Mouse (Mus musculus) megakaryocyte, embryonic 14.5 days (primary cell): ENCODE data around the gene Olfr521. TPM values are rescaled to one million over a fixed set of nuclear protein-coding genes. Genes with fewer than 3 reads are reported as not detected.
"Not testable (repeated sequence)": the region's sequence is repeated elsewhere in the genome, so short reads cannot be mapped to it uniquely, and the experiment has no call there.

ENCODE experiments used
- H3K27me3 ChIP-seq: replicated peaks from 2 replicates; pipeline ENCODE3; 2012; ENCODE audit warnings: inconsistent platforms
- H3K36me3 ChIP-seq: replicated peaks from 2 replicates; pipeline ENCODE3; 2012; ENCODE audit warnings: low read length, inconsistent platforms, mixed read lengths
- H3K4me1 ChIP-seq: 2 replicates; pipeline ENCODE4 v1.6.1; 2012; ENCODE audit warnings: inconsistent platforms
- H3K4me3 ChIP-seq: replicated peaks from 2 replicates; pipeline ENCODE3; 2012; ENCODE audit warnings: moderate library complexity, mild to moderate bottlenecking, inconsistent platforms
- H3K9me3 ChIP-seq: 2 replicates; pipeline ENCODE4 v1.6.1; 2012; ENCODE audit warnings: inconsistent platforms
- FLI1 ChIP-seq: IDR thresholded peaks from 2 replicates; pipeline ENCODE4 v1.6.1; 2012; ENCODE audit warnings: low read length, inconsistent platforms, mixed read lengths
- GATA1 ChIP-seq: IDR thresholded peaks from 3 replicates; pipeline ENCODE4 v1.6.1; 2012; ENCODE audit warnings: mixed read lengths, low read length, inconsistent platforms, borderline replicate concordance
- polyA plus RNA-seq: library from polyadenylated mRNA; stranded (reverse); fragments of >175 nt; gene quantifications from 2 replicates; pipeline ENCODE4 v1.2.3, GENCODE M21; 2012; ENCODE audit warnings: low replicate concordance; ENCODE audit not compliant: insufficient read depth

Olfr521 gene
- polyA plus RNA-seq, 1 experiment = not detected

DNA sequence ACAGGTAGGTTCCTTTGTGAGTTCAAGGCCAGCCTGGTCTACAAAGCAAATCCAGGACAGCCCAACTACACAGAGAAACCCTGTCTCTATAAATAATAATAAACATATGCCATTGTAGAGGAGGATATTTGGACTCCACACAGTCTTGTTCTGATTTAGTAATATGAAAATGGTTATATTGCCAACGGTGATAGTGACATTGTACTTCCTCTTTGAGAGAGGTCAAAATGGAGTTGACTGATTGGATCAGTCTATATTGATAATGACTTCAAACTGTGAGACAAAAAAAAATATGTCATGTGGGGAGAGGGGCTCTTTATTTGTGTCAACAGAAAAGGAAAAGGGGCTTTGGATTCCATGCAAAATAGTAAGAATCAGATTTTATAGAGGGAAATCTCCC lies 42.0 kb downstream of the Olfr521 start:
- Histone ChIP-seq H3K36me3 (no peaks in the 10 kb centered on the region), H3K9me3 (peaks cover 7% of the 10 kb centered on the region), H3K27me3 (peaks cover 11% of the 10 kb centered on the region), H3K4me3 (no peak overlapping the region), H3K4me1 (no peaks in the 10 kb centered on the region)
- TF ChIP-seq FLI1 = no peak
- TF ChIP-seq GATA1 = no peak

DNA sequence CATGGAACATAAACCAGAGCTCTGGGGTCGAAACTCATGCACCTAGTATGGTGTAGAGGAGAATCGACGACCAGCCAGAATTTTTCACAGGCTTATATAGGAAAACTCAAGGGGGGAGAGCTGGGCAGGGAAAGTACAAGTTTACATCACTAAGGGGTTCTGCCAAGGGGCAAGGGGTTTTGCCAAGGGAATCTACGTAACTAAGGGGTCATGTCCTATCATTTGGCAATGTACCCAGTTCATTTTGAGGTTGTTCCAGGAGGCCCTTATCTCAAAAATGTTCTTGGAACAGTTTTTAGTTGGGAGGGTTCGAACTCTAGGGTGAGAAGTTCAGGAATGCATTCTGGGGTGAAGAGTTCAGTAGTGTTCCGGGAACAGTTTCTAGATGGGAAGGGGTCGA lies 43.7 kb downstream of the Olfr521 start:
- not testable (repeated sequence) for H3K4me1 ChIP-seq, H3K4me3 ChIP-seq, H3K36me3 ChIP-seq

DNA sequence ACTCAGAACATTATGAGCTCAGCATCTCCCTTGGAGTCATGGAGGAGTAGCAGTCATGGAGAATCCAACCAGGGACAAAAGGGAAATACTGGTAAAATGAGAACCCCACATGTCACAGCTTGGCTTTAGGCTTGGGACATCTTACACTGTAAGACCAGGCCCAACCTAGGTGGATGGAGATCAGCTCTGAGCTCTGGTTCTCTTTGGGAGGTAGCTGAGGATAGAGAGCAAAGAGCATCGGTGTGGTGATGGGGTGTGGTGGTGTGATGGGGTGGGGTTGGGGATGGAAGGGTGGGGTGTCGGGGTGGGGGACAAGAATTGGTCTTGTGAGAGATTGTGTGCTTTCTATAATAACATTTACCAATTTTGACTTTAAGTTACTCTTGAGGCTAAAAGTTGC lies 47.5 kb downstream of the Olfr521 start:
- Histone ChIP-seq H3K4me3 (no peak overlapping the region), H3K4me1 (no peaks in the 10 kb centered on the region), H3K9me3 (no peaks in the 10 kb centered on the region), H3K27me3 (no peaks in the 10 kb centered on the region), H3K36me3 (peaks cover 33% of the 10 kb centered on the region)
- no peak for TF ChIP-seq FLI1
- TF ChIP-seq GATA1 = no peak

More for the DNA sequence above, 43.7 kb downstream of the Olfr521 start:
- not testable (repeated sequence) for H3K9me3 ChIP-seq, H3K27me3 ChIP-seq

DNA sequence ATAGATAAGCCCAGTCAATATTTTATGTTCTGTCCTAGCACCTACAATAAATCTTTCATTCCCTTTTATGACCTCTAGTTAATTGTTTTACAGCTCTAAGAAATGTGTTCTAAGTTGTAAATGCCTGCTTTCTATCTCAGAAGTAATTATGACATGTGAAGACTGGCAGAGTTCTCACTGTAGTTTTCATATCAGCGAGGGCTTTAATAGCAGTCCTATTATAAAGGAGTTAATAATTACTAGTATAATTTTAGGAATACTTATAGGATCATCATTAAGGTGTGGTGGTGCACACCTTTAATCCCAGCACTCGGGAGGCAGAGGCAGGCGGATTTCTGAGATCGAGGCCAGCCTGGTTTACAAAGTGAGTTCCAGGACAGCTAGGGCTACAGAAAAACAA lies 48.4 kb downstream of the Olfr521 start:
- TF ChIP-seq GATA1 = no peak
- TF ChIP-seq FLI1 = no peak
- Histone ChIP-seq H3K27me3 (no peaks in the 10 kb centered on the region), H3K4me1 (no peaks in the 10 kb centered on the region), H3K9me3 (no peaks in the 10 kb centered on the region), H3K36me3 (peaks cover 36% of the 10 kb centered on the region), H3K4me3 (no peak overlapping the region)

DNA sequence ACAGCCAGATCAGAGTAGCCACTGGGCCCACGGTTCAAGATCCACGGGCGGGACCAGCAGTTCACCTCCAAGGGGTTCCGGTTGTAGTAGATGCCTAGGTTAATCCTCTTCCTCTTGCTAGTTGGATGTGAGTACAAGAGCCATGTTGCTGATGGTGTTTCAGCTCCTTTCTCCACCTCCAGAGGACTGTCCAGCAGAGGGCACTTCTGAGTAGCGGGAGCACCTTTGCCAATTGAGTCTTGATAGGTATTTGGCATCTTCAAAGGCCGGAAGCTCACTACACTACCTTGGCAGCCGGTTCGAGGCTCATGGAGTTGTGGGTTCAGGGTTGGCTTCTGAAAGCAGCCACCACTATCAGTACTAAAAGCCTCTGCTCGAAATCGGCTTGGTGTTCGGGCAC lies 50.1 kb downstream of the Olfr521 start:
- H3K4me3 ChIP-seq = no peak overlapping the region
- no peaks in the 10 kb centered on the region for H3K4me1 ChIP-seq
- no peaks in the 10 kb centered on the region for H3K27me3 ChIP-seq
- TF ChIP-seq FLI1 (no peak), GATA1 (no peak)
- no peaks in the 10 kb centered on the region for H3K9me3 ChIP-seq
- H3K36me3 ChIP-seq = peaks cover 36% of the 10 kb centered on the region

DNA sequence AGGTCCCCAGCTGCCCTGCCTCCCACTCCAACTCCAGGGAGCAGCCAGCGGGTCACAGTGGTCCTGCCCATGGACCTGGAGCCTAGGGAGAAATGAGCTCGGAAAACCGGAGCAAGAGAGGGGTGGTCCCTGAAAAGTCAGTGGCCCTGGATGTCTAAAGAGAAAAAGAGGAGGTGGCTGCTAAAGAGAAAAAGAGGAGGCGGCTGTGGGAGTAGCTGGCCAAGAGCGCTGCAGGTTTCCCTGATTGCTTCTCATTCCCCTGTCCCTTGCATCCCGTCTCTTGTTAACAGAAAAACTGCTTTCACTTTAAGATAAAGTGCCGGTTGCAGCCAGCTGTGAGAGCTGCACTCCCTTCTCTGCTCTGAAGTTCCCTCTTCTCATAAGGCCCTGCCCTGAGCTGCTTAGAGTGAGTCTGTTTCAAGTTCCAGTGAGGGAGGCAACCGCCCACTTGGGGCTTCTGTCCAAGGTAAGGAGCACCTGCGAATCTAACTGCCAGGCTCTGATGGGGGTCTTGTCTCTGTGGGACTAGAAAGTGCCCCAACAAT lies 54.9 kb downstream of the Olfr521 start:
- H3K9me3 ChIP-seq, H3K27me3 ChIP-seq, H3K4me3 ChIP-seq: not testable (repeated sequence)
- Histone ChIP-seq H3K36me3 (peaks cover 38% of the 10 kb centered on the region), H3K4me1 (peaks cover 10% of the 10 kb centered on the region)

Other genes with a start within 250 kb of the Olfr521 start
- gene Arrb1, start 228.0 kb upstream of the Olfr521 start, polyA plus RNA-seq = 11.2 and 43.4 TPM in 2 replicates
- 0.04 TPM in 1 of 2 replicates, not detected in the other for gene Tpbgl, start 136.4 kb upstream of the Olfr521 start, polyA plus RNA-seq
- gene Slco2b1, start 52.2 kb upstream of the Olfr521 start, polyA plus RNA-seq = 4.3 TPM in 1 of 2 replicates, not detected in the other
- gene Olfr520, start 33.2 kb upstream of the Olfr521 start, polyA plus RNA-seq = not detected in 2 replicates
- gene Neu3, start 64.9 kb downstream of the Olfr521 start, polyA plus RNA-seq = 0.49 and 0.83 TPM in 2 replicates
- 0.08 TPM in 1 of 2 replicates, not detected in the other for gene Xrra1, start 95.6 kb downstream of the Olfr521 start, polyA plus RNA-seq
- 18.5 and 108 TPM in 2 replicates for gene Spcs2, start 100.0 kb downstream of the Olfr521 start, polyA plus RNA-seq
- gene Rnf169, start 216.9 kb downstream of the Olfr521 start, polyA plus RNA-seq = 0.82 and 0.87 TPM in 2 replicates
- 0.15 TPM in 1 of 2 replicates, not detected in the other for gene Chrdl2, start 242.7 kb downstream of the Olfr521 start, polyA plus RNA-seq